Mouse (Mus musculus) bone marrow, adult 2 months (tissue): Measurements from ENCODE around the gene Hoxa5.

Source experiments
- CTCF ChIP-seq: fragments of 200-500 bp; IDR thresholded peaks from 2 replicates; pipeline ENCODE4 v1.5.1; 2011; ENCODE audit warnings: low read length, control low read depth; ENCODE audit not compliant: control insufficient read depth, insufficient read depth
- POLR2A ChIP-seq: fragments of 200-500 bp; IDR thresholded peaks from 2 replicates; pipeline ENCODE4 v1.6.1; 2011; ENCODE audit warnings: low read depth, mild to moderate bottlenecking, control low read depth, low read length, borderline replicate concordance; ENCODE audit not compliant: control insufficient read depth

DNA sequence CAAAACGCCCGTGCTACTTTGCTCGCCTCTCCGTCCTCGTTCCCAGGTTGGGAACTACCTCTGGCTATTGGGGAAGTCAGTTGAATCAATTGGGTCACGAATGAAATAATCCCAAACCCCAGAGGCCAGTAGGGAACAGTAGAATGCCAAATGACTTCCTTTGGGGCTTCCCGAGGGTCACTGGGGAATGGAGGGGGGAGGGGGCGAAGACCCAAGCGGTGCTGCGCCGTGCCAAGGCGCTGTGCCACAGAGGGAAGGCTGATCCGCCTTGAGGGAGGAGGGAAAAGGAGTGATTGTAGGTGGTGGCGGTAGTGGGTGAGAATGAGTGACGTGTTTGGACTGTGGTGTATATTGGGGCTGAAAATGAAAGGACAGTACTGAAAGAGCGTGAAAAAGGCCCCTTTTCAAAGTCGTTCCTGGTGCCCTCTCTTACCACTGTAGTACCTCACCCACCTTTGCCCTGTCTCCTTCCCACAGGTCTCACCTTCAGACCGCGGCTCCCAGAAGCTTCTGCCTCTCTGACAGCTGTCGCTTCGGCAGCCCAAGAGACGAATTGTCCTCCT is 8.2 kb upstream of the Hoxa5 start:
- TF ChIP-seq POLR2A, result no peak
- no peak for TF ChIP-seq CTCF
